Mouse (Mus musculus) olfactory bulb, adult 2 months (tissue): ENCODE measurements around the gene Nhsl1.

ENCODE experiments used
- CTCF ChIP-seq: fragments of 200-500 bp; IDR thresholded peaks from 2 replicates; pipeline ENCODE4 v1.5.1; 2012; ENCODE audit warnings: low read depth, mild to moderate bottlenecking, low read length, moderate library complexity; ENCODE audit not compliant: insufficient read depth
- POLR2A ChIP-seq: fragments of 200-500 bp; IDR thresholded peaks from 2 replicates; pipeline ENCODE4 v1.6.1; 2012; ENCODE audit warnings: mild to moderate bottlenecking, low read depth, low read length, moderate library complexity; ENCODE audit not compliant: insufficient read depth

GRCm38 (mm10) chr10:18422968-18423367 lies 104.2 kb downstream of the Nhsl1 start:
- TF ChIP-seq CTCF (no peak), POLR2A (no peak)
